Mouse (Mus musculus): Measurements from ENCODE around the gene Gm38431.
"Not testable (repeated sequence)": the region's sequence is repeated elsewhere in the genome, so short reads cannot be mapped to it uniquely, and the experiment has no call there.

The Gm38431 gene

DNA sequence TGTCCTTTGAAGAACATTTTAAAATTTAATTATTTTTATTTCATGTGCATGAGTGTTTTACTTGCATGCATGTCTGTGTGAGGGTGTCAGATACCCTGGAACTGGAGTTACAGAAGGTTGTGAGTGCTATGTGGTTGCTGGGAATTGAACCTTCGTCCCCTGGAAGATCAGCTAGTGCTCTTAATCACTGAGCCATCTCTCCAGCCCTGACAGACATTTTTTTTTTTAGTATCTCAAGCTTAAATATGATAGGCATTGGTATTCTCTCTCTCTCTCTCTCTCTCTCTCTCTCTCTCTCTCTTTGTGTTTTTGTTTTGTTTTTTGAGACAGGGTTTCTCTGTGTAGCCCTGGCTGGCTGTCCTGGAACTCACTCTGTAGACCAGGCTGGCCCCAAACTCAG lies 47.0 kb downstream of the Gm38431 start:
- in situ Hi-C loops (cut with MboI), result not testable (repeated sequence)

DNA sequence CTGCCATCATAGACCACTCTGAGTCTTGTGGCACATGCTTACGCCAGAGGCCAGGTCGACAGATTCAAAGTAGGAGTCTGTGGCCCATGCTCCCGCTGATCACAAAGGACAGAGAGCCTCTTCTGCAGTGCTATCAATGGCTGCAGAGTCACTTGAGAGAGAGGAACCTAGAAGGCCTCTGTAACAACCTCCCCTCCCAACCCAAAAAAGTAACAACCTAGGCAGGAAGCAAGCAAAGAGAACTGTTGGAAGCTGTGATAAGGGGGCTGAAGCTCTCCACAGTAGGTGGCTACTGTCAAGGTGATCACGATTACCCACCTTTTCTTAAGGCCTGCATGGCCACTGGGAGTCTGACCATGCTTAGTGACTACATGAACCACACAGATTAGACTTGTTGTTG lies 48.2 kb downstream of the Gm38431 start:
- in situ Hi-C loops (cut with MboI), result no loop called here

DNA sequence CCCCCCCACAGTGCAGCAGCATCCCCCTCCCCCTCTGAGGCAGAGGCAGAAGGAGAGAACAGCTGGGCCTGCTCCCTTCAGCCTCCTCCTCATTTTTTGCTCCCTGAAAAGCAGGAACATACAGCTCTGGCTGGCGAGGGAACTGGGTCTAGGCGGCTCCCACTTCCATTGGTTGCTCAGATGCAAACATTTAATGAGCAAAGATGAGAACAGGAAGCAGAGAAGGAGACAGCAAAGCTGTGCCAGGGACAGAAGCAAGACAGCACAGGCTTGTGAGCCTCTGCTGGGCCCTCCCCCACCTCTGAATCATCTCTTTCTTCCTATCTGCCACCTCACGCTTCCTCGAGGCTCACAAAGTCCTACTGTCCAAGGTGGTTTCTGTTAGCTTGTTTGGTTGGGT lies 50.5 kb downstream of the Gm38431 start:
- in situ Hi-C loops (cut with MboI), result no loop called here

DNA sequence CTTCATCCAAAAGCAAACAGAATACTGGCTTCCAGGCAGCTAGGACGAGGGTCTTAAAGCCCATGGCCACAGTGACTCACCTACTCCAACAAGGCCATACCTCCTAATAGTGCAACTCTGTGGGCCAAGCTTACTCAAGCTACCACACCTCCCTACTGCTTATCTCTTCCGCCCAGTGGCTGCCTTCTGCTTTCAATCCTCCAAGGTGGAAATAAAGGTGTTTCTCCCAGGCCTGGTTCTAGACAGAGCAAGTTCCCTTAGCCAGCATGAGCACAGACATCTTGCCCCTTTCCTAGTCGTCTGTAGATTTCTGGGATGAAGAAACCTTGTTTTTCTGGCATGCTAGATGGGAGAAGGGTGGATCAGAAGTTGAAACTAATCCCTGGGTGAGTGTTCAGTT lies 52.0 kb downstream of the Gm38431 start:
- in situ Hi-C loops (cut with MboI), result no loop called here

DNA sequence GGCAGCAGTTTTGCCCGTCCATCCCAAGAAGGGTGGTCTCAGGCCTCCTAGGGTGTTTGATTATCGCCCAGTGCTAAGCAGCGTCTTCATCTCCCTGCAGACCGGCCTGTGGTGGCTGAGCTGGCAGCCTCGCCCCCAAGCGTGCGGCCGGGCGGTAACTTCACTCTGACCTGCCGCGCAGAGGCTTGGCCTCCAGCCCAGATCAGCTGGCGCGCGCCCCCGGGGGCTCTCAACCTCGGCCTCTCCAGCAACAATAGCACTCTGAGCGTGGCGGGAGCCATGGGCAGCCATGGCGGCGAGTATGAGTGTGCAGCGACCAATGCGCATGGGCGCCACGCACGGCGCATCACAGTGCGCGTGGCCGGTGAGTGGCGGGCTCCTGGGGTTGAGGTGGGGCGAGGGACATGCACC lies 54.3 kb downstream of the Gm38431 start:
- in situ Hi-C loops (cut with MboI), result no loop called here

DNA sequence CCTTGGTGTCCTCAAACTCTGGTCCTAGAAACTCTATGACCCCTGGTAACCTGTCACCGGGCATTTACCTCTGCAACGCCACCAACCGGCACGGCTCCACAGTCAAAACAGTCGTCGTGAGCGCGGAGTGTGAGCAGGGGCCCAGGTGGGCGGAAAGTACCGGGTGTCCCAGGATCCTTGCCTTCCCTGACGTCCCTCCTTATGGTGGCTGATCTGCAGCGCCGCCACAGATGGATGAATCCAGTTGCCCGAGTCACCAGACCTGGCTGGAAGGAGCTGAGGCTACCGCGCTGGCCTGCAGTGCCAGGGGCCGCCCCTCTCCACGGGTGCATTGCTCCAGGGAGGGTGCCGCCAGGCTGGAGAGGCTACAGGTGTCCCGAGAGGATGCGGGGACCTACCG lies 55.1 kb downstream of the Gm38431 start:
- in situ Hi-C loops (cut with MboI), result no loop called here

DNA sequence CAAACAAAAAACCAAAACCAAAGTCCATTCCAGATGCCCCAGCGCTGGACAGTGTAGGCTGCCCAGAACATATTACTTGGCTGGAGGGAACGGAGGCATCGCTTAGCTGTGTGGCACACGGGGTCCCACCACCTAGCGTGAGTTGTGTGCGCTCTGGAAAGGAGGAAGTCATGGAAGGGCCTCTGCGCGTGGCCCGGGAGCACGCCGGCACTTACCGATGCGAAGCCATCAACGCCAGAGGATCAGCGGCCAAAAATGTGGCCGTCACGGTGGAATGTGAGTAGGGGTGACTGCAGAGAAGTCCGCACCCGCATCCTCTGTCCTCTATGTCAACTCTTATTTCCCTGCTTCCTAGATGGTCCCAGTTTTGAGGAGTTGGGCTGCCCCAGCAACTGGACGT lies 55.6 kb downstream of the Gm38431 start:
- in situ Hi-C loops (cut with MboI), result no loop called here

DNA sequence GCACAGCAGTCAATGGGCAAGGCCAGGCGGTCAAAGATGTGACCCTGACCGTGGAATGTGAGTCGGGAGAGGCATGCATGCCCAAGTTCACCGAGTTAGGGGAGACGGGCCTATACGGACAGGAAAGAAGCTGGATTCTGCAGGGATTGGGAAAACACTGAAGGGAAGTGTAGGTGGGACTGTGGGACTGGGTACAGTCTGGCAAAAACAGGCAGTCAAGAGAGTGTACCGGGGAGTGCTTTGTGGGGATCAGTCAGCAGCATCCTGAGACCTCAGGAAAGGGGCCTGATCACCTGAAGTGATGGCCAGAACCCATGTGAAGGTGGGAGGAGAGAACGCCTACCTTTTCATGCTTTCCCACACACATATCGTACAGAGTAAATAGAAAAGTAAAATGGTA lies 56.2 kb downstream of the Gm38431 start:
- in situ Hi-C loops (cut with MboI), result no loop called here

DNA sequence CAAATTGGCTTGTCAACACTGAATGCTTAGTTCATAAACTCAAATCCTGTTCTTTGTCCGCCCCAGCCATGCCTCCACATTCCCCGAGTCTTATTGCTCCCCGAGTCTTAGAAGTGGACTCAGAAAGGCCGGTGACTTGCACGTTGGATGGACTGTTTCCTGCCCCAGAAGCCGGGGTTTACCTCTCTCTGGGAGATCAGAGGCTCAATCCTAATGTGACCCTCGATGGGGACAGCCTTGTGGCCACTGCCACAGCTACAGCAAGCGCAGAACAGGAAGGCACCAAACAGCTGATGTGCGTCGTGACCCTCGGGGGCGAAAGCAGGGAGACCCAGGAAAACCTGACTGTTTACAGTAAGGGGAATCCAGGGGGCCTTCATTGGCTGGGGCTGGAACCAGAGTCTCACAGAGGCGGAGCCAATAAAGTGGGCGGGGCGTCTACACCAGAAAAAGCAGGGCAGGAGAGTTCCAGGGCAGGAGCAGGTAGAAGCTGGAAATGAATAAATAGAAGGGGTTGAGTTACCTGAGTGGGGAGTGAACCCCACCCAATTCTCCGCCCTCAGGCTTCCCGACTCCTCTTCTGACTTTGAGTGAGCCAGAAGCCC lies 57.2 kb downstream of the Gm38431 start:
- in situ Hi-C loops (cut with MboI), result loop anchor here (5.0 kb wide), 1 partner anchor 38 kb away; the partner anchor contains the start of genes Fdx1l and Gm49373

DNA sequence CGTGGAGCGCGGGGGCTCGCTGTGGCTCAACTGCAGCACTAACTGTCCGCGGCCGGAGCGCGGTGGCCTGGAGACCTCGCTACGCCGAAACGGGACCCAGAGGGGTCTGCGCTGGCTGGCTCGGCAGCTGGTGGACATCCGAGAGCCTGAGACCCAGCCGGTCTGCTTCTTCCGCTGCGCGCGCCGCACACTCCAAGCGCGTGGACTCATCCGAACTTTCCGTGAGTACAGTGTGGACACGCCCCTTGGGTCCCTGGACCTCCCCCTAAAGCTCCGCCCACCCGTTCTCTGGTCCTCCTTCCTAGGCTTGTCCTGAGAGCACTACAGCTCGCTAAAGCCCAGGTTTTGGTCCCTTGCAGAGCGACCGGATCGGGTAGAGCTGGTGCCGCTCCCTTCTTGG lies 58.7 kb downstream of the Gm38431 start:
- in situ Hi-C loops (cut with MboI), result loop anchor here (5.0 kb wide), 1 partner anchor 39 kb away; the partner anchor contains the start of genes Fdx1l and Gm49373

DNA sequence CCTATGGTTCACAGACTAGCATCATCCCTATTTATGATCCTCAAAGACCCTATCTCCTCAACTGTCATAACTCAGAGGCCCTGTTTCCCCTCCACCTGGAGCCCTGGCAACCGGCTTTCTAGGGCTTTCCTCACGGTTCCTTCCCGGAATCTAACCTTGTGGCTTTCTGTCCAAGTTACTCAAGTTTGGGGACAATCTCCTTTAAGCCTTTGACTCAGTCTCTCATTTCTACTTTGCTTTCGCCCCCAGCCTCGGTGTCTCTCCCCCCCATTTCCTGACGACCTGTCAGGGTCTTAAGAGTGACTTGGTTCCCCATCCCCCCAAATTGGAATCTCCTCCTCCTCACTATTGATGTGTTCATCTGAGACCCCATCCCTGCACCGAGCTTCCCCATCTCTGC lies 59.3 kb downstream of the Gm38431 start:
- in situ Hi-C loops (cut with MboI), result loop anchor here (5.0 kb wide), 1 partner anchor 40 kb away; the partner anchor contains the start of genes Fdx1l and Gm49373

DNA sequence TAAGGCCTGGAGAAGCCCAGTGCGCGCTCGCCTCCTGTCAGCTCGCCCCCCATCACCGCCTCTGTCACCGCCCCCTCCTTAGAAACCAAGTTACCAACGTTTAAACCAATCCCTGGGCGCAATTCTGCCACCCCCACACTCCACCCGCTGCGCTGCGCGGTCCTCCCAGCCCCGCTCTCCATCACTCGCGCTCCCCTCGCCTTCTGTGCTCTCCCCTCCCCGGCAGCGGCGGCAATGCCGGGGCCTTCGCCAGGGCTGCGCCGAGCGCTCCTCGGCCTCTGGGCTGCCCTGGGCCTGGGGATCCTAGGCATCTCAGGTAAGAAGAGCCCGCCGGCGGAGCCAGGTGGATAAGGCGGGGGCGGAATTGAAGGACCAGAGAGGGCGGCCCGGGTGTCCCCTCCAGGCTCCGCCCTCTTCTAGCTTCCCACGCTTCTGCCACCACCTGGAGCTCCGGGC lies 59.9 kb downstream of the Gm38431 start, which contains the start of gene Icam5:
Gene Icam5 (plus strand): TSS at position 178 of the 456 bp plus-strand sequence.
- in situ Hi-C loops (cut with MboI), result loop anchor here (5.0 kb wide), 1 partner anchor 40 kb away; the partner anchor contains the start of genes Fdx1l and Gm49373

DNA sequence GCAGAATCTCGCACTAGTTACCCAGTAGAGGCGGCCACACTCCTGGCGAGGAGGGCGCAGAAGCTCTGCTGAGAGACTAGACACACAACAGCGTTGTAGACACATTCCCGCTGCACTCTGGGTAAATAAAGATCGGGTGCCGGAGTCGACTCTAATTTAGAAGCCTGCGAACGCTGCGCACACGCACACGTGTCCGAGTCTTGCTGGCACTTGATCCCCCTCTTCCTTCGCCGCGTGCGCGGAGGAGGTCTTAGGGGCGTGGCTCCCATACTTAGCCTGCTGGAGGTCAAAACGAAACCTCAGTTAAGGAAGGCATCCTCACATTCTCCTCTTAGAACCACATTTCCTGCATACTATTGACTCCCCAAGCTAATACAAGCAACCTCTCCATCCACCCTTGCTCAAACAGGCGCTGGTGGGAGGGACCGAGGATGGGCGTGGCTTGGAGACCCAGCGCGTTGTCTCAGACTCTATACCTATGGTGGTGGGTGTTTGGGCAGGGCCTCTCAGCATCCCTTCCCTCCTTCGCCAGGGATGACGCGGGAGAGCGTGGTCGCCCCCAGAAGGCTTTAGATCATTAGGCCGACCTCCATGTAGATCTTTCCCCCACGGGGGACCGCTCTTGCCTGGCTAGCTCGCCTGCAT lies 60.4 kb downstream of the Gm38431 start:
- in situ Hi-C loops (cut with MboI), result loop anchor here (5.0 kb wide), 1 partner anchor 41 kb away; the partner anchor contains the start of genes Fdx1l and Gm49373

DNA sequence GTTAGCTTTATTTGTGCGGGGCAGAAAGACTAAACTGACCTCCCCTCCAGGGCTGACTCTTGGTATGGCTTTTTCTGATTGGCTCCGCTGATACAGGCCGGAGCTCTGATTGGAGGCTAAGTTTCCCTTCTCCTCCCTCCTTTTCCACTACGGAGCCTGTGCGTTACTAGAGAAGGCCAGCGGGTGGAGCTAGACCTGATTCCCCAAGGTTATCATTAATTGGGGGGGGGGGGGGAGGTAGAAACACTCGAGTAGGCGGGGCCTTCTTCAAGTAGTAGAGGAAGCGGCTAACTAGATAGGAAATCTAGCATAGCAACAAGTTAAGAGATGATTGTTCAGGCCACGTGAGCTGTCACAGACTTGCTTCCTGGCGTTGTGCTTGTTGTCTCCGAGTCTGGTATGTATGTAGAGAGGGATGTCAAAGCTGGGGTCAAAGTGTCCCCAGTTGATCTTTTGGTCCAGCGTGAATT lies 61.0 kb downstream of the Gm38431 start:
- in situ Hi-C loops (cut with MboI), result loop anchor here (5.0 kb wide), 1 partner anchor 41 kb away; the partner anchor contains the start of genes Fdx1l and Gm49373

DNA sequence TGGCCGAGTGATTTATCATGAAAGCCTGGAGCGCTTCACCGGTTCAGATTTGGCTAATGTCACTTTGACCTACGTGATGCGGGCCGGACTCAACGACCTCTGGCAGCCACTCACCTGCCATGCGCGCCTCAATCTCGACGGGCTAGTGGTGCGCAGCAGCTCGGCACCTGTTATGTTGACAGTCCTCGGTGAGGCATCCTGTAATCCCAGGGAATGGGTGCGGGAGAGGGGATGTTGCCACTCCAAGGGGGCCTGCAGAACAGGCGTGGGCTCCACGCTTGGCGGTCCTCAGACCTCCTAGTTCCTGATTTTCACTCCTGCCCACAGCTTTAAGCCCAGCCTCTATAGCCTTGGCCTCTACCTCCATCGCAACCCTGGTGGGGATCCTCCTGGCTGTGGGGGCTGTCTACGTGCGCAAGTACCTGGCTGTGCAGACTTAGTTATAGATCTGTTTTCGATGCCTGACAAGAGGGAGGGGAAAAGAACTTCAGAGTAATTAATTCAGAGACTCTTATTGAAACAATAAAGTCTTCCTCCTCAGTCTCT lies 61.7 kb downstream of the Gm38431 start:
- in situ Hi-C loops (cut with MboI), result loop anchor here (5.0 kb wide), 1 partner anchor 42 kb away; the partner anchor contains the start of genes Fdx1l and Gm49373

DNA sequence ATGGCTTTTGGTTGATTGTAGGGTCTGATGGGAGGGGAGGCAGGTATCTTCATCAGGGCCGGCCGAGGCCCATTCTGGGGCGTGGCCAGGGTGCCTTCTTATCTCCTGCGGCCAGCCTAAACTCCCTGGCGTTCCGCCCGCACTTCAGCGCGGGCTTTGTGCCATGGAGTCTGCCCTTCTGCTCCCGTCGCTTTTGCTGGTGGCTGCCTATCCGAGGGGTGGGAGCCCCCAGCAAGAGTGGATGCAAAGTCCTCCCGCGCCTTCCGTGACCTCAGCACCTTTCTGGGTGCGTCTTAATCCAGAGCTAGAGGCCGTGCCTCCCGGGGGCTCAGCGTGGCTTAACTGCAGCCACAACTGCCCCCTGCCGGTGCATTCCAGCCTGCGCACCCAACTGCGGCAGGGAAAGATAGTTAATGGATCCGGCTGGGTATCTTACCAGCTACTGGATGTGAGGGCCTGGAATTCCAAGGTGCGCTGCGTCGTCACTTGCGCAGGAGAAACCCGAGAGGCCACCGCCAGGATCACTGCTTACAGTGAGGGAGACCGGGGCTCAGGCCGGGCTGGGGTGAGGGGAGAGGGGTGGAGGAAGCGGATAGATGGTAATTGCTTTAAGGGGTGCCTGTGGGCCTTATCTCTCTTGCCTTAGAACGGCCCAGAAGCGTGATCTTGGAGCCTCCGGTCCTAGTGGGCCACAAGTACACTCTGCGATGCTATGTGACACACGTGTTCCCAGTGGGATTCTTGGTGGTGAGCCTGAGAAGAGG lies 62.3 kb downstream of the Gm38431 start, which contains the start of gene Icam4:
Gene Icam4 (plus strand): TSS at position 83 of the 764 bp plus-strand sequence.
- in situ Hi-C loops (cut with MboI), result loop anchor here (5.0 kb wide), 1 partner anchor 43 kb away; the partner anchor contains the start of genes Fdx1l and Gm49373

DNA sequence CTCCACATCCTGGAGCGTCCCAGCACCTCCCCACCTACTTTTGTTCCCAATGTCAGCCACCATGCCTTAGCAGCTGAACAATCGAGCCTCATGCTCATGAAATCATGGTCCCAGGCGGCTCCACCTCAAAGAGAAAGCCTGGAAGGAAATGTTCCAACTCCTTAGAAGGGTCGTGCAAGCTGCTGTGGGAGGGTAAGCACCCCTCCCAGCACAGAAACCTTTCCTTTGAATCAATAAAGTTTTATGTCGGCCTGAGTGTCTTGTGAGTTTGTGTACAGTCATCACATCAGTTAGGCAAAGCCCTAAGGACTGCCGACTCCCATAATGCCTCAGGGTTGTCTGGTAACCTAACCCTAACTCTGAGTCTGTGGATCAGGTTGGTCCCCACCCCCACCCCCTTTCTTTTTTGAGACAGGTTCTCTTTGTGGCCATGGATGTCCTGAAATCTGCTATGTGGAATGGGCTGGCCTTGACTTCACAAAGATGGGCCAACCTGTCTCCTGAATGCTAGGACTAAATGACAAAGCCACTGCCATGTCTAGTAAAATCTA lies 63.2 kb downstream of the Gm38431 start:
- in situ Hi-C loops (cut with MboI), result no loop called here

DNA sequence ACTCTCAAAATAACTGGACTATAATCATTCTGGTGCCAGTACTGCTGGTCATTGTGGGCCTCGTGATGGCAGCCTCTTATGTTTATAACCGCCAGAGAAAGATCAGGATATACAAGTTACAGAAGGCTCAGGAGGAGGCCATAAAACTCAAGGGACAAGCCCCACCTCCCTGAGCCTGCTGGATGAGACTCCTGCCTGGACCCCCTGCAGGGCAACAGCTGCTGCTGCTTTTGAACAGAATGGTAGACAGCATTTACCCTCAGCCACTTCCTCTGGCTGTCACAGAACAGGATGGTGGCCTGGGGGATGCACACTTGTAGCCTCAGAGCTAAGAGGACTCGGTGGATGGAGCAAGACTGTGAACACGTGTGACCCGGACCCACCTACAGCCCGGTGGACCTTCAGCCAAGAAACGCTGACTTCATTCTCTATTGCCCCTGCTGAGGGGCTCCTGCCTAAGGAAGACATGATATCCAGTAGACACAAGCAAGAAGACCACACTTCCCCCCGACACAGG lies 64.0 kb downstream of the Gm38431 start:
- in situ Hi-C loops (cut with MboI), result no loop called here

DNA sequence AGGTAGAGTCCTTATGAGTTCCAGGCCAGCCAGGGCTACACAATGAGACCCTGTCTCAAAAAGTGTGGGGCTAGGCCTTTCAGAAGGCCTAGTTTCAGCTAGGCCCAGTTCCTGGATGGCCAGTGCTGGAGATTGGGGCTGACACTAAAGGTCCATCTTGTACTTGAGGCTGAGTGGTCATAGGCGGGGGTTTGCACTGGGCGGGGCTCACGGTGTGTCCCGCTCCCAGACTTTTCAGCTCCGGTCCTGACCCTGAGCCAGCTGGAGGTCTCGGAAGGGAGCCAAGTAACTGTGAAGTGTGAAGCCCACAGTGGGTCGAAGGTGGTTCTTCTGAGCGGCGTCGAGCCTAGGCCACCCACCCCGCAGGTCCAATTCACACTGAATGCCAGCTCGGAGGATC lies 64.9 kb downstream of the Gm38431 start:
- in situ Hi-C loops (cut with MboI), result no loop called here

DNA sequence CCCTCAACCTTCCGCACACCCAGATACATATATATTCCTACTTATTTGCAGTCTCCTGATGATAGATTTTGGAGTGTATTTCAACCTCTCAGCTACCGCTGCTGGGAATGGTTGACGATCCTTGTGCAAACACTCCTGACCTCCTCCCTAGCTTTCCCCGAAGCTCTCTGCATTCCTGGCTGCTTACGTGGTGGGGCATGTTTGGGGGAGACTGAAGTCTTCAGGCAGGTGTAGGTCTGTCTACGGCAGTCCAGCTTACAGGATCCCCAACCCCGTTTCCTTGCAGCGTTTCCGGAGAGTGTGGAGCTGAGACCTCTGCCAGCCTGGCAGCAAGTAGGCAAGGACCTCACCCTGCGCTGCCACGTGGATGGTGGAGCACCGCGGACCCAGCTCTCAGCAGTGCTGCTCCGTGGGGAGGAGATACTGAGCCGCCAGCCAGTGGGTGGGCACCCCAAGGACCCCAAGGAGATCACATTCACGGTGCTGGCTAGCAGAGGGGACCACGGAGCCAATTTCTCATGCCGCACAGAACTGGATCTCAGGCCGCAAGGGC lies 66.5 kb downstream of the Gm38431 start:
- in situ Hi-C loops (cut with MboI), result no loop called here

DNA sequence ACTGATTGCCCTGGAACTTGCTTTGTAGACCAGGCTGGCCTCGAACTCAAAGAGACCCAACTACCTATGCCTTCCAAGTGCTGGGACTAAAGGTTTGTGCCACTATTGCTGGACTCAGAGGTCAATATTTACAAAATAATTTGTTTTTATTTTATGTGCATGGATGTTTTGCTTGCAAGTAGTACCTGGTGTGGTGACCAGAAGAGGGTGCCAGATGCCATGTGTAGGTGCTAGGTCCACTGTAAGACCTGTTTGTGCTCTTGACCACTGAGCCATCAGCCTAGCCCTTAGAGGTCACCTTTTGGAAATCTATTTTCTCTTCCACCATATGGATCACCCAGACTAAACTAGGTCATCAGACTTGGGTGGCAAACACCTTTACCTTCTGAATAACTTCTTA lies 69.1 kb downstream of the Gm38431 start:
- in situ Hi-C loops (cut with MboI), result loop anchor here (25.0 kb wide), 1 partner anchor 115 kb away; the partner anchor contains the start of genes Cdc37 and Tyk2

All from mature B cell (primary cell).